Mouse (Mus musculus) gastrocnemius, postnatal 14 days (tissue): ENCODE data around the gene Csl. TPM values are rescaled to one million over a fixed set of nuclear protein-coding genes. Genes with fewer than 3 reads are reported as not detected.

Experiments
- DNase-seq: peaks from one replicate; pipeline ENCODE4 v3.0.0; 2021; ENCODE audit warnings: mixed read lengths
- intact Hi-C: fragments of 180-260 bp; cut with DNase I; formaldehyde crosslinking; loops from one replicate; pipeline ENCODE4 v1.15.1; 2025; ENCODE audit warnings: low total_unique reads
- long read RNA-seq, 2 experiments: library from polyadenylated mRNA; stranded (forward); transcript quantifications; one replicate each; pipeline ENCODE4 v2.0.0; 2021
- total RNA-seq, 2 experiments: library from RNA; stranded (reverse); gene quantifications; 2 replicates each; pipeline ENCODE4 v1.2.3; 2021

Csl gene
- 1 to 10 TPM; 1.9 to 2.0 TPM for total RNA-seq
- long read RNA-seq, experiment 1: 0 reads
- long read RNA-seq, experiment 2: 0 reads

GRCm38 (mm10) chr10:99759558-99759957 lies at the start of gene Csl:
Csl (minus strand) TSS chr10:99759658.
- intact Hi-C loops: no loop called here
- DNase-seq: no peak

- no peak for DNase-seq
- intact Hi-C loops: no loop called here
Measured at GRCm38 (mm10) chr10:99789418-99789817, 30.0 kb upstream of the Csl start.

- DNase-seq: no peak
- intact Hi-C loops: no loop called here
Measured at GRCm38 (mm10) chr10:99774228-99775120, 15.0 kb upstream of the Csl start.

GRCm38 (mm10) chr10:99750146-99750545 lies 9.3 kb downstream of the Csl start:
- intact Hi-C loops: no loop called here
- DNase-seq: no peak

- no peak for DNase-seq
- intact Hi-C loops: no loop called here
Measured at GRCm38 (mm10) chr10:99748668-99749260, 10.7 kb downstream of the Csl start.

- intact Hi-C loops: no loop called here
- no peak for DNase-seq
Measured at GRCm38 (mm10) chr10:99748009-99748408, 11.4 kb downstream of the Csl start.

GRCm38 (mm10) chr10:99741609-99742280 lies 17.7 kb downstream of the Csl start:
- intact Hi-C loops: no loop called here
- DNase-seq: no peak

- intact Hi-C loops: no loop called here
- DNase-seq: no peak
Measured at GRCm38 (mm10) chr10:99713129-99713528, 46.3 kb downstream of the Csl start.

GRCm38 (mm10) chr10:99711567-99711966 lies 47.9 kb downstream of the Csl start:
- intact Hi-C loops: no loop called here
- DNase-seq: no peak
